Mouse (Mus musculus): ENCODE results near the gene Nudt9. TPM values are rescaled to one million over a fixed set of nuclear protein-coding genes. Genes with fewer than 3 reads are reported as not detected.

The Nudt9 gene
- polyA plus RNA-seq, 1 experiment: 60.6 TPM

DNA sequence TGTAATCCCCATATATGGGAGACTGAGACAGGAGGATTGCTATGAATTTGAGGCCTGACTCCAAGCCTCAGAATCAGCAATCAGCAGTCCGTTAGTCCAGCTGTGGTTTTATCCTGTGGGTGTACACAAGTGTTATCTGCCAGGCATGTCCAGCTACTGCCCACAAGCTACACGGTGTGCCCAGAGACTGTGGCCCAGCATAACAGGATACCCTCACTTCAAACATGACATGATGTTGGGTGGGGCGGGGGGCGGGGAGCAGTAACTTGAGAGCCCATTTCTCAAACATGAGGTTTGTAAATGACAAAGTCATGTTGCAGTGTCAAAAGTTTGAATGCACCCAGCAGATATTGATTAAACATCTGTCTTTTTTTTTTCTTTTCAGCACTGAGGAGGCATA lies 9.7 kb downstream of the Nudt9 start:
- H3K4me1 ChIP-seq (ENCODE audit: control insufficient read depth, insufficient read depth, low read length): no peaks in the 10 kb centered on the region
- H3K27ac ChIP-seq (ENCODE audit: insufficient read depth, low read depth, low read length): no peak overlapping the region
- no peak overlapping the region for H3K4me3 ChIP-seq (ENCODE audit: insufficient read depth, low read length)
- TF ChIP-seq POLR2A (IDR thresholded peaks at IDR 0.05; ENCODE audit: borderline replicate concordance, low read depth, low read length): no peak

DNA sequence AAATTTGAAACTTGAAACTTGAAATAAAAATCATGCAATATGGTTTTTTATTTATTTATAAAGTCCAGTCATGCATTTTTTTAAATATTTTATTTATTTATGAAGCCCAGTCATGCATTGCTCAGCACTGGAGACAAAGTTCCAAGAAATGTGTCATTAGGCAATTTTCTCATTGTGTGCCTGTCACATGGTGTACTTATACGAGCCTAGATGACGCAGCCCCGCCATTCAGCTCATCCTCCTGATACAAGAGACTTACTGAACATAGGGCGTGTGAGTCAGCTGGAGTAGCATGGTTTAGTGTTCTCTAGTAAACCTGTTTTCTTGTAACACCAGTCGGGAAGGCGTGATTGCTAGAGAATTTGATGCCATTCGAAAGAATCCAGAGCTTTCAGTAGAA lies 10.2 kb downstream of the Nudt9 start:
- no peak overlapping the region for H3K4me3 ChIP-seq (ENCODE audit: insufficient read depth, low read length)
- H3K27ac ChIP-seq (ENCODE audit: insufficient read depth, low read depth, low read length): no peak overlapping the region
- TF ChIP-seq POLR2A (IDR thresholded peaks at IDR 0.05; ENCODE audit: borderline replicate concordance, low read depth, low read length) (no peak), CTCF (IDR thresholded peaks at IDR 0.05; ENCODE audit: low read depth, low read length) (no peak)
- no peaks in the 10 kb centered on the region for H3K4me1 ChIP-seq (ENCODE audit: control insufficient read depth, insufficient read depth, low read length)

- Histone ChIP-seq H3K27ac (ENCODE audit: insufficient read depth, low read depth, low read length) (no peak overlapping the region), H3K4me1 (ENCODE audit: control insufficient read depth, insufficient read depth, low read length) (no peaks in the 10 kb centered on the region), H3K4me3 (ENCODE audit: insufficient read depth, low read length) (no peak overlapping the region)
- no peak for TF ChIP-seq POLR2A (IDR thresholded peaks at IDR 0.05; ENCODE audit: borderline replicate concordance, low read depth, low read length)
- TF ChIP-seq CTCF (IDR thresholded peaks at IDR 0.05; ENCODE audit: low read depth, low read length): peak; percentile 81
These were observed 11.9 kb downstream of the Nudt9 start for GRCm38 (mm10) chr5:104058021-104058420.

- H3K4me1 ChIP-seq (ENCODE audit: control insufficient read depth, insufficient read depth, low read length): no peaks in the 10 kb centered on the region
- no peak overlapping the region for H3K27ac ChIP-seq (ENCODE audit: insufficient read depth, low read depth, low read length)
These were observed 13.5 kb downstream of the Nudt9 start for GRCm38 (mm10) chr5:104059628-104060027.

GRCm38 (mm10) chr5:104060429-104060828 lies 14.3 kb downstream of the Nudt9 start:
- Histone ChIP-seq H3K27ac (ENCODE audit: insufficient read depth, low read depth, low read length) (no peak overlapping the region), H3K4me3 (ENCODE audit: insufficient read depth, low read length) (no peak overlapping the region), H3K4me1 (ENCODE audit: control insufficient read depth, insufficient read depth, low read length) (no peaks in the 10 kb centered on the region)
- TF ChIP-seq CTCF (IDR thresholded peaks at IDR 0.05; ENCODE audit: low read depth, low read length) (no peak), POLR2A (IDR thresholded peaks at IDR 0.05; ENCODE audit: borderline replicate concordance, low read depth, low read length) (no peak)

More at GRCm38 (mm10) chr5:104059628-104060027, 13.5 kb downstream of the Nudt9 start:
- TF ChIP-seq CTCF (IDR thresholded peaks at IDR 0.05; ENCODE audit: low read depth, low read length): no peak
- no peak for TF ChIP-seq POLR2A (IDR thresholded peaks at IDR 0.05; ENCODE audit: borderline replicate concordance, low read depth, low read length)
- no peak overlapping the region for H3K4me3 ChIP-seq (ENCODE audit: insufficient read depth, low read length)

DNA sequence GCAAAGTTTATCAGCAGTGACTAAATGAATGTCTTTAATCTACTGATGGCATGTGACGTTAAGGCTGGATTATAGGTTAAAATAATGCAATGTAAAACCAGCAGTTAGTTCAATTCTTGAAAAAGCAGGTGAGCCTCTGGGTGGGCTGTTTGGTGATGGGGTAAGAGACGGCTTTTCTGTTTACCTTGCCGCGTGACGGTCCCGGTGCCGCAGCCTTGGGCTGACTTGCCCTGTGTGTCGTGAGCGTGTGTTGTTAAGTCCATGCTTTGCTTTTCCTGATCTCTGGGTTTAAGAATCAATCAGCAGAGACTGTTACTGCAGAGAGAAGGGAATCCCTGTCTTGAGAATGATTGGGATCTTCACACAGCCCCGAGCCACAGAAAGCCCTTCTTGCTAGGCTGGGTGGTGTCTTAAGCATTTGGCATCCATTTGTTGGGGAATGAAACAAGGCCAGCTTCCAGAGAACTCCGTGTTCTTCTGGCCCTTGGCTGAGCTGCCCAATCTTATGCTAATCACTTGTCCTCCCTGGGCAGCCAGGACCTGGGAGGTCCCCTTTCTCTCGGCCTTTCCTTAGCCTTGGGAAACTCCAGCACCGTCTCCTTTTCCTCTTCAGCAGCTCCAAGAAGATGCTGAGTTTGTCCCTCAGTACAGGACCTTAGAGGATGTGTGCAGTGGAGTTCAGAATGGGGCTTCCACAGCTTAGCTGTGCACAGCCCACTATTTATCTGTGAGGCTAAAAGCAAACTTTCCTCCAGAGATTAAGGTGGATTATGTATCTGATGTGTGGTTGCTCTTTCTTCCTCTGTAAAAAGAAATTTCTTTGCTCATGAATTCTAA lies 16.0 kb downstream of the Nudt9 start:
- no peaks in the 10 kb centered on the region for H3K4me1 ChIP-seq (ENCODE audit: control insufficient read depth, insufficient read depth, low read length)
- no peak overlapping the region for H3K4me3 ChIP-seq (ENCODE audit: insufficient read depth, low read length)
- no peak for TF ChIP-seq CTCF (IDR thresholded peaks at IDR 0.05; ENCODE audit: low read depth, low read length)
- no peak for TF ChIP-seq POLR2A (IDR thresholded peaks at IDR 0.05; ENCODE audit: borderline replicate concordance, low read depth, low read length)
- H3K27ac ChIP-seq (ENCODE audit: insufficient read depth, low read depth, low read length): no peak overlapping the region

DNA sequence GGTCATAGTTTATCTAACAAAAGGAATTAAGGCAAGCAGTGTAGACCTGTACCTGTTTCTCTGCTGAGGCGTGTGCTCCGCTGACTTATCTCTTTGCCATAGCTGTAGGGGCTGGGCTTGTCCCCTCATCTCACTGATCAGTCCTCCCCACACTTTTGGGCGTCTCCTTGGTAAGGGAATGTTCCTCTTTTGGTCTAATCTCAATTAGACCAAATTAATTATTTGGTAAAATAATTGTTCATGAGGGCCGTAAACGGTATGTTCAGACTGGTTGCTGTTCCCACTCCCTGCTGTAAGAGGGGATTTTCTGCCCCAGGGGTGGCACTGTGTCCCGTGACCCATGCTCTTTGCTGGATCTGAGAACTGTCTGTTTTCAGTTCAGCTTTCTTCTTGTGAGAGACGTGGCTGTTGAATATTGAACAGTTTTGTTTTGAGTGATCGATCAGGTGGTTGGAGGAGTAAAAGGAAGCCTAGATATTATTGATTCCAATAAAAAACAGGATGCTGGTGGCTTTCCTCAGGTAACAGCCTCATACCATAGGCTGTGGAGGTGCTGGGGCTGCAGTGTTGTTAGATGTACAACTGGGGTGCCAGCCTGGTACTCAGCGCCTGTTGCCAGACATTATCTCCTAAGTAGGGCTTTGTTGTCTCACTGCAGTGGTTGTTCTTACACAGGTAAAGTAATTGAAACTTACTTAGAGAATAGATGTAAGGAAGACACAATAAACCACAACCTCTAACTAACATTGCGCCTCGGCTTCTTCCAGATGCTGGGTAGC lies 16.9 kb downstream of the Nudt9 start:
- no peak overlapping the region for H3K27ac ChIP-seq (ENCODE audit: insufficient read depth, low read depth, low read length)
- no peak overlapping the region for H3K4me3 ChIP-seq (ENCODE audit: insufficient read depth, low read length)
- no peak for TF ChIP-seq POLR2A (IDR thresholded peaks at IDR 0.05; ENCODE audit: borderline replicate concordance, low read depth, low read length)
- TF ChIP-seq CTCF (IDR thresholded peaks at IDR 0.05; ENCODE audit: low read depth, low read length): no peak
- no peaks in the 10 kb centered on the region for H3K4me1 ChIP-seq (ENCODE audit: control insufficient read depth, insufficient read depth, low read length)

GRCm38 (mm10) chr5:104068751-104069150 lies 22.6 kb downstream of the Nudt9 start:
- no peak overlapping the region for H3K27ac ChIP-seq (ENCODE audit: insufficient read depth, low read depth, low read length)
- H3K4me1 ChIP-seq (ENCODE audit: control insufficient read depth, insufficient read depth, low read length): peaks cover 4% of the 10 kb centered on the region
- TF ChIP-seq POLR2A (IDR thresholded peaks at IDR 0.05; ENCODE audit: borderline replicate concordance, low read depth, low read length) (no peak), CTCF (IDR thresholded peaks at IDR 0.05; ENCODE audit: low read depth, low read length) (0 out of 2 replicates have a peak, but pooled peaks have one; percentile 6)
- no peak overlapping the region for H3K4me3 ChIP-seq (ENCODE audit: insufficient read depth, low read length)

DNA sequence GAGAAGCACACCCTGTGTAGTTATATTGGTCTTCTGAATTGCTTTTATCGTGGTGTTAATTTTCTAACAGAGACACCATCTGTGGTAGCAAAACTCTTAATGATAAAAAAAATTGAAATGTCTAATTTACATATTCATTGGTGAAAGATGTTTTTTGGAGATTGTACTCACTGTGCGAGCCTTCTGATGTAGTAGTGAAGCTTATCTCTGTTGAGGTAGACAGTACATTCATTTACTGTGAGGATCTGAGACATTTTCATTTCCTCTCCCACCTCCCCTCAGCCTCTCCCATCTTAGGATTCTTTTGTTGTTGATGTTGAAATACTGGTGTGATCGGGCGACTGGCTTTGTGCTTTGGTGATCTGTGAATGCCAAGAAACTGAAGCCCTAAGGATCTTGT lies 24.9 kb downstream of the Nudt9 start:
- no peak for TF ChIP-seq CTCF (IDR thresholded peaks at IDR 0.05; ENCODE audit: low read depth, low read length)
- no peak for TF ChIP-seq POLR2A (IDR thresholded peaks at IDR 0.05; ENCODE audit: borderline replicate concordance, low read depth, low read length)
- peaks cover 4% of the 10 kb centered on the region for H3K4me1 ChIP-seq (ENCODE audit: control insufficient read depth, insufficient read depth, low read length)
- H3K4me3 ChIP-seq (ENCODE audit: insufficient read depth, low read length): no peak overlapping the region
- H3K27ac ChIP-seq (ENCODE audit: insufficient read depth, low read depth, low read length): no peak overlapping the region
